ENCODE assay signal across 8 mouse cellular contexts in genomic region chr11:71751689-71752088, GRCm38 (mm10). TPM values are rescaled to one million over a fixed set of nuclear protein-coding genes. Genes with fewer than 3 reads are reported as not detected.
DNase-seq lines count a peak whose midpoint lies in the region; ATAC-seq lines count a peak whose summit lies in the region.

No protein-coding gene starts in this region.

- WGBS in neural tube, embryonic 11.5 days, result 30% methylated on average over 12 of the region's 12 CpGs
- WGBS in limb, embryonic 11.5 days, result 36% methylated on average over 12 of the region's 12 CpGs
- WGBS in stomach, embryonic 15.5 days, result 38% methylated on average over 12 of the region's 12 CpGs

- no peak overlapping the region for H3K27ac ChIP-seq in neural tube, embryonic 11.5 days (ENCODE audit: low read depth, low read length)
- no peak overlapping the region for H3K27ac ChIP-seq in limb, embryonic 11.5 days (replicated peaks; ENCODE audit: low read depth, low read length)
- H3K27ac ChIP-seq in stomach, embryonic 15.5 days, result no peak overlapping the region

- H3K9ac ChIP-seq in neural tube, embryonic 11.5 days (ENCODE audit: low read length), result peak overlapping the region; percentile 86
- no peak overlapping the region for H3K9ac ChIP-seq in limb, embryonic 11.5 days (ENCODE audit: low read length)
- H3K9ac ChIP-seq in stomach, embryonic 15.5 days, result no peak overlapping the region

- ATAC-seq in neural tube, embryonic 11.5 days (ENCODE audit: insufficient read depth, low FRiP score, low TSS enrichment), result no peak
- ATAC-seq in limb, embryonic 11.5 days (ENCODE audit: insufficient number of reproducible peaks, low FRiP score, low TSS enrichment, low read depth), result no peak
- no peak for ATAC-seq in stomach, embryonic 15.5 days (ENCODE audit: insufficient read depth, low FRiP score, low read depth)

- DNase-seq in embryo, embryonic 10.5 days (ENCODE audit: low spot score), result peak; percentile 34
- no peak for DNase-seq in embryo, embryonic 9.5 days (ENCODE audit: extremely low spot score)
- no peak for DNase-seq in neural tube, embryonic 11.5 days (ENCODE audit: low spot score)
- no peak for DNase-seq in neural tube, embryonic 10.5 days (ENCODE audit: extremely low spot score, low spot score)
- DNase-seq in limb, embryonic 11.5 days (ENCODE audit: low spot score), result no peak
- no peak for DNase-seq in testis, postnatal 10 days (ENCODE audit: low spot score)
- no peak for DNase-seq in layer of hippocampus, postnatal 10 days (ENCODE audit: low spot score in 2 of 2)

- peak overlapping the region; percentile 61 for H3K4me2 ChIP-seq in neural tube, embryonic 11.5 days (ENCODE audit: low read depth)
- H3K4me2 ChIP-seq in limb, embryonic 11.5 days (ENCODE audit: low read depth, severe bottlenecking), result peak overlapping the region; percentile 95; the same call in 1 of the 2 replicates
- peak overlapping the region; percentile 94 for H3K4me2 ChIP-seq in stomach, embryonic 15.5 days

- H3K27me3 ChIP-seq in neural tube, embryonic 11.5 days (ENCODE audit: control insufficient read depth, insufficient read depth, low read length), result peaks cover 7% of the 10 kb centered on the region; the same call in 1 of the 2 replicates
- peaks cover 31% of the 10 kb centered on the region for H3K27me3 ChIP-seq in limb, embryonic 11.5 days (ENCODE audit: control insufficient read depth, insufficient read depth, low read length)
- H3K27me3 ChIP-seq in stomach, embryonic 15.5 days (replicated peaks), result peaks cover 39% of the 10 kb centered on the region

- peak overlapping the region; percentile 63 for H3K4me3 ChIP-seq in neural tube, embryonic 11.5 days (ENCODE audit: low read depth, low read length)
- peak overlapping the region; percentile 46 for H3K4me3 ChIP-seq in limb, embryonic 11.5 days (ENCODE audit: low read depth, low read length)
- H3K4me3 ChIP-seq in stomach, embryonic 15.5 days (replicated peaks), result peak overlapping the region; percentile 51

- no peaks in the 10 kb centered on the region for H3K36me3 ChIP-seq in neural tube, embryonic 11.5 days (ENCODE audit: control insufficient read depth, insufficient read depth, low read length)
- no peaks in the 10 kb centered on the region for H3K36me3 ChIP-seq in limb, embryonic 11.5 days (ENCODE audit: control insufficient read depth, insufficient read depth, low read length)
- no peaks in the 10 kb centered on the region for H3K36me3 ChIP-seq in stomach, embryonic 15.5 days

- H3K4me1 ChIP-seq in neural tube, embryonic 11.5 days (ENCODE audit: control insufficient read depth, insufficient read depth, low read length), result peaks cover 25% of the 10 kb centered on the region
- 0 out of 2 replicates have a peak, but pooled peaks cover 2% of the 10 kb centered on the region for H3K4me1 ChIP-seq in limb, embryonic 11.5 days (ENCODE audit: control insufficient read depth, insufficient read depth, low read length)
- H3K4me1 ChIP-seq in stomach, embryonic 15.5 days, result peaks cover 6% of the 10 kb centered on the region; the same call in 1 of the 2 replicates

- no peaks in the 10 kb centered on the region for H3K9me3 ChIP-seq in neural tube, embryonic 11.5 days (ENCODE audit: control insufficient read depth, low read length)
- H3K9me3 ChIP-seq in limb, embryonic 11.5 days (ENCODE audit: control insufficient read depth, low read length), result no peaks in the 10 kb centered on the region
- H3K9me3 ChIP-seq in stomach, embryonic 15.5 days, result no peaks in the 10 kb centered on the region

RNA-seq across cellular contexts. Expression of gene Wscd1, which starts 2.0 kb away (rescaled TPM):
- polyA plus RNA-seq in neural tube, embryonic 11.5 days (2014; fragmentation: Nextera tagmentation; extraction: Ambion mirVana), result 47.3 and 50.5 TPM in 2 replicates
- polyA plus RNA-seq in limb, embryonic 11.5 days (2014; fragmentation: Nextera tagmentation; extraction: Ambion mirVana), result 1.3 and 1.5 TPM in 2 replicates
- 2.8 and 2.9 TPM in 2 replicates for polyA plus RNA-seq in stomach, embryonic 15.5 days (2015; fragmentation: Nextera tagmentation; extraction: Ambion mirVana)
- 10 to 100 TPM; 89.2 to 96.5 TPM for total RNA-seq in layer of hippocampus, postnatal 10 days (2021)

Comparison
In these comparisons a context has a peak if more than half of its experiments do, and no peak if none do; other contexts are left out.
1. RNA of gene Wscd1, which starts 2.0 kb away (polyA plus RNA-seq): 47.3 to 50.5 TPM in neural tube, embryonic 11.5 days; 2.8 to 2.9 TPM in stomach, embryonic 15.5 days and 1.3 to 1.5 TPM in limb, embryonic 11.5 days; every median in the first group is over 10 times any median in the second.
2. Peak in every context shown above with its lines, with median percentiles within 50 percentile points of each other: H3K4me2 ChIP-seq and H3K4me3 ChIP-seq.